Mouse (Mus musculus) left cerebral cortex, adult 8-10 months (tissue): ENCODE results near the gene Hoxa3. TPM values are rescaled to one million over a fixed set of nuclear protein-coding genes. Genes with fewer than 3 reads are reported as not detected.

ENCODE experiments used
- DNase-seq, 2 experiments: peaks; one replicate each; pipeline ENCODE4 v3.0.0; 2022; ENCODE audit warnings: low spot score in 2 of 2
- total RNA-seq, 4 experiments: library from RNA; stranded (reverse); gene quantifications; 2 replicates each; pipeline ENCODE4 v1.2.4; 2022

Hoxa3 gene
- total RNA-seq, 4 experiments from 2014 or later = not detected

DNA sequence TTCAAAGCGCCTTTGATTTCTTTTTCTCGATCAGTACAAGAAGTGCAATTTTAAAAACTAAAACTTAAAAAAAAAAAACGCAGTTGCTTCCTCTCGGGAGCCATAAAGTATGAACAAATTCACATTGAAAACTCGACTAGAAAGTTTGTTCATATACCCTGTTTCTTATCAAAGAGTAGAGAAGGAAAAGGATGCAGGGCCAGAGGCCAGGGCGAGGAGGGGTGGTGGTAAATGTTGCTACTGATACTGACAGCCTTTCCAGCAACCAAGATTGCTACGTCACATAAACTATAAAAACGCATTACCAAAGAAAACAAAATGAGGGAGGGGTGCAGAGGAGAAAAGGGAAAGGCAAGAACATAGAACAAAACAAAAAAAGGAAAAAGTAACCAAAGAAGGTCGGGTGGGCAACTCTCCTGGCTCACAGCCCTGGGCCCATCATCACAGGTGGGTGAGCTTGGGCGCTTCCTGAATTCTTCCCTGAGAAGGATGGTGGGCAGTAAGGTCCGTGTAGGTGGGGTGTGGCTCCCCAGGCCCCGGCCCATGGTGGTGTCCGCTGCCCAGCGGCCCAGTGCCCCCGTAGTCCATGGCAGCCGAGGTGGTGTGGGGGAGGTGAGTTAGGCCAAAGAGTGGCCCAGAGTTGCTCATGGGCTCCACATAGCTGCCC is 43.5 kb downstream of the Hoxa3 start:
- no peak for DNase-seq

DNA sequence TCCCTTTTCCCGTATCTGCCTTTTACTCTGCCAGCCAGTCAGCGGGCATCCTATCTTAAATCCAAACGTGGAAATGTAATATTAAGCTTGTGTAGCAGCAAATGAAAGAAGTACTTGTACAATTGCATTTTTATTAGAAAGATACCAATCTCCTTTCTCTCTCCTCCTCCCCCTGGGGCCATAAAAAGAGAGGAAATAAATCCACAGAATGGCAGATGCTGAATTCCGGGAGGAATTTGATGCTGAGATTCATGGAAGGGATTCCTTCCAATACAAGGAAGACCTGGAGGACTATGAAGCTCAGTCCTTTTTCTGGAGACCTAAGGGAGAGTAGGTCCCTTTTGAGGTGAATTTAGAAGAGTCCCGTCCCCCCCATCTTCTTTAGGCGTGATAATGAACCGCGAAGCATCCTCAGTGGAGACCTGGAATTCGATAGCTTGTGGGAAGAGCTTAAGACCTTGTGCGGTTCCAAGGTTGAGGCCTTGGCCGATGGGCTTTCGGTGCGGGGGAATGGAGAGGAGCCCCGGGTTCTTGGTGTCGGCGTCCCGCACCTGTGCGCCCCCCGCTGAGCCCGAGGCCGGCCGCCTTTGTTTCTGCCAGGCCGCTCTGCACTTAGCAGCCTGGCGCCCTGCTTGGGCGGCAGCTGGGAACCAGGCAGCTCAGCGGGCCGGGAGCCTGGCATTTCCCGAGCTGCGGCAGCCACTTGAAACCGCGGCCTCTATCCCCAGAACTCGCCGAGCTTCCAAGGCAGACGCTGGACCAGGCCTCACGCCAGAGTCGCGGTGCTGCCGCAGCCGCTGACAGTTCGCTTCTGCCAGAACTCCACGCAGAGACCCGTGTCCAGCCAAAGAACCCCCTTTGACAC is 44.7 kb downstream of the Hoxa3 start:
- DNase-seq = no peak

DNA sequence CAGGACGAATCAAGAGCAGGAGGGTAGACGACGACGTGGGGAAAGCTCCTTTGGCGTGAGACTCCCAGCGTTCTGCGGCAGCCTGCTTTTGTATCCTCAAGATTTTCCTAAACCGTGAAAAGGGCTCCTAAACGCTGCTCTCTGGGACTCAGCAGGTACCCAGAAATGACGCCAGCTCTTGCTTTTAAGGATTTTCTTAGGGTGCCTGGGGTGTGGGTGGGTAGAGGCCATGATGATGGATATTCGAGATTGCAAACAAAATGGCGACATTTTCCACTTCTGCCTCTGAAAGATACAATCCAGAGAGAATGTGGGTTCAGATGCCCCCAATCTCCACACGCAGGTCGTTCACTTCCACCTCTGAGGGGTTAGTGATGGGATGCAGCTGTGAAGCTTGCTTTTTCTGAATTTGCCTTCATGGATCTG is 45.4 kb downstream of the Hoxa3 start:
- no peak for DNase-seq

DNA sequence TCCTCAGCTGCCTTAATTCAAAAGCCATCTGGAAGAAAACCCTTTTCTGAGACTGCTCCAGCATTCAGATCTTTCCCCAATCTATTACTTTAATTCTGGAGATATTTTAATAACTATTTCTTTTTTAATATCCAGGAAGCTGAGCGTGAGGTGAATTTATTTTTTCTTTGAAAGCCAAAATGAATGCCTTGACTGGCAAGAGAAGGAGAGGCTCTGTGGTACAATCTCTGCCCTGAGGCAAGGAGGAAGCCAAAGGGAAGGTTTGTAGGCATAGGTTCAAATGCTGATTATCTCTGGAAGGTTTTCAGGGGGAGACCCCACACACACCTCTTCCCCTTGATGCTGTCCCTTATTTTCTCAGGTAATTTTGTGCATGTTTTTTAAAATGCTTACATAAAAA is 46.0 kb downstream of the Hoxa3 start:
- no peak for DNase-seq

DNA sequence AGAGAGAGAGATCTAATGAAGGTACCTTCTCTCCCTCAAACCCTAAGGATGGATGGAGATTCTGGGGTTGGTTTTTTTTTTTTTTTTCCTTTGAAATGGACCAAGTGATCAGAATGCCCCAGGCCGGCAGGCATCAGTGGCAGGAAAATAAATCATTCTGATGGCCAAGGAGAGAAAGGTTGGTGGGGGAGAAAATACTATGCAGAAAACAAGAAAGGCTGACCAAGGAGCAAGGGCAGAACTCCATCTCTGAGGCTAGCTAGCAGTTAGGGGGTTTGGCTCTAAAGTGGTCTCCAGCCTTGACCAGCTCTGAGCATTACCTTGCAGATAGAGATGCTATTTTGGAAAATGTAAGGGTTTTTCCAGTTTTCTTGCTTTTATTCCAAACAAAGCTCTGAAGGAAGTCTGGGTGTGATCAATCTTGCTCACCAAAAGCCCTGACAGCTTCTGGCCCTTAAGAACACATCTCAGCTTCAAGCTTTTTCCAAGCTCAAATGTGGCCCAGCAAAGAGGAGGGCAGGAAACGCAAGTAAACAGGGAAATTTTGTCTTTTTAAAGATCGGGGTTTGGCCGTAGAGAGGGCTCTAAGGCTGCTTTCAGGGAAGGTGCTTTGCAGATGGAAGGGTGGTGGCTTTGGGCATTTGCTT is 46.6 kb downstream of the Hoxa3 start:
- no peak for DNase-seq

DNA sequence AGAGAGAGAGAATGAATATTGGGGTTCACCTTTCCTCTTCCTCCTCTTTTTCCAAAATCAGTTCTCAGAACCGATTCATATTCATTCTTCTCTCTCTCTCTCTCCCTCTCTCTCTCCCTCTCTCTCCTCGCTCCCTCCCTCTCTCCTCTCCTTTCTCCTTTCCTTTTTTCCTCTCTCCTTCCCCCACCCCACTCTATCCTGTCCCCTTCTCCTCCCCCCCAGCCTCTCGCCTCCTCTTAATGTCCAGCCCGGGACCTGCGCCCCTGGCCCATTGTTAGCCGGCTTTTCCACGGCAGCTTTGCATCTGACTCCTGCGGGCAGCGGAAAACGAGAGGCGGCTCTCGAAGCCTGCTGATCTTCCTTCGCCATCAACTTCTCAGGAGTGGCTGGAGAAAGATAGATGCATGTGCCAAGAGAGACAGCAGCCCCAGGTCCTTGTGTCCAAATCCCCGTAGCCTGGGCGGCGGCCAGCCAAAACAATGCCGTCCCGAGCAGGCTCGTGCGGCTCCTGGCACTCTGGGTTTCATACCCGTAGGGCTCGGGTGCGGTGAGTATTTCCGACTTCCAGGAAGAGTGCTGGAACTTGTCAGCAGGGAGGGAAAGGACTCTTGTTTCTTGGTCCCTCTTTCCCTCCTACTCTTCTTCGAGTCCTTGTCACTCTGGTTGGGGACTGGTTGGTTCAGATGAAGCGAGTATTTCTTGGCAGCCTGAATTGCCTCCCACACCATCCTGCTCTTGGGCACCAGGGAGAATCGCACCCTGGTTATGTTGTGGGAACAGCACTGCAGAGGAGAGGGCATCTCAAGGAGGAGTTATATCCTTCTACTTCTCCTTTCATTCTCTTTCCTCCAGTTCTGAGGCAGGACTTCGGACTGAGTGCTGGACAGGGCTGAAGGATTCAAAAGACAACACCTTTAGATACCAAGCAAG is 47.4 kb downstream of the Hoxa3 start:
- DNase-seq = no peak

DNA sequence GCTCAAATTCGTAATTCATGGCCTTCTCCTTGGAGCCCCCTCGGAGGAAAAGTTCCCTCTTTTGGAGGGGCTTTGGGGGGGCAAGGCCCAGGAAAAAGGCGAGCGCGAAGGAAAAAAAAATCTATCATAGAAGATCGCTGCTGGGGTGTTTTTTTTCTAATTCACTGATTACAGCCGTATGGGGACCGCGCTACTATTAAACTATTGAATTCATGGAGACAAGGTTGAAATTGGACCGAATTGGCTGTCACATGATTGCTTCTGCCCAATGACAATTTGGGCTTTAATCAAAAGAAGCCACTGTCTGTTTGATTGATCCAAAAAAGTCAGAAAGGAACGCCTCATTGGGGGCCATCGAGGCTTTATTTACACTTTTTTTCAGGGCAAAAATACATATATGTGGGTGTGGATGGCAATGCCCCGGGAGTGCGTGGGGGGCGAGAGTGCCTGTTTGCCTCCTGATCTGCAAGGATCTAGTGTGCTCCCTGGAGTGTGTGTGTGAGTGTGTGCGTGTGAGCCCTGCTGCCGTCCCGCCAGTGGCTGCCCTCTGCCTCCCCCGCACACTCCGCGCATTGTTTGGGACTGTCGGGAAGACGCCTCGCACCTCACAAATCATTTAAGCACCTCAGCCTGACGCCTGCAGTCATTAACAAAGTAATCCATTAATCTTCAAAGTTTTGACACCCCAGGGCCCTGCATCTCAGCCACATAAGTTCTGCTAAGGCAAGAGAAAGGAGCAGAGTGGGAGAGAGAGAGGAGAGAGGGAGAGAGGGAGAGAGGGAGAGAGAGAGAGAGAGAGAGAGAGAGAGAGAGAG is 48.3 kb downstream of the Hoxa3 start, which contains the start of gene Hoxa2:
Hoxa2 (minus strand) TSS at position 206 of the 815 bp plus-strand sequence.
- DNase-seq = no peak

DNA sequence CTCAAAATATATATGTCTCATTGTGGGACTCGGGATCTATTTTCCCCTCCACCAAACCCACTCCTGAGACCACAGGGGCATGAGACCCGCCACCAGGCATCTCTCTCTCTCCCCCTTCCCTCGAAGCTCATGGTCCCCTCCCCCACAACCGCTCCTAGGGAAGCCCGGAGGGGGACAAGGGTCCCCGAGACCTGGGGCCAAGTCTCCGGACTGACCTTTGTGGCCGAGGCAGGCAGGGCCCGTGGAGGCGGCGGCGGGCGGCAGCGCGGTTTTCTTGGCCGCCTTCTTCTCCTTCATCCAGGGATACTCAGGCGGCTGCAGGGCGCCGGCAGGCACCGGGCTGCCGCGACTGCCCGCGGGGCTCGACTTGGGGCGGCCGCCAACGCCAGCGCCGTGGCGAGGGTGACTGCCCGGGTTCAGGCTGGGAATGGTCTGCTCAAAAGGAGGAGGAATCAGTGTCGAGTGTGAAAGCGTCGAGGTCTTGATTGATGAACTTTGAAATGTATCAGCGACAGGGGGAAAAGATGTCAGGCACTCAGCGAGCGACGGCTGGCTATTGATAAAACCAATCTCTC is 49.0 kb downstream of the Hoxa3 start:
- no peak for DNase-seq

DNA sequence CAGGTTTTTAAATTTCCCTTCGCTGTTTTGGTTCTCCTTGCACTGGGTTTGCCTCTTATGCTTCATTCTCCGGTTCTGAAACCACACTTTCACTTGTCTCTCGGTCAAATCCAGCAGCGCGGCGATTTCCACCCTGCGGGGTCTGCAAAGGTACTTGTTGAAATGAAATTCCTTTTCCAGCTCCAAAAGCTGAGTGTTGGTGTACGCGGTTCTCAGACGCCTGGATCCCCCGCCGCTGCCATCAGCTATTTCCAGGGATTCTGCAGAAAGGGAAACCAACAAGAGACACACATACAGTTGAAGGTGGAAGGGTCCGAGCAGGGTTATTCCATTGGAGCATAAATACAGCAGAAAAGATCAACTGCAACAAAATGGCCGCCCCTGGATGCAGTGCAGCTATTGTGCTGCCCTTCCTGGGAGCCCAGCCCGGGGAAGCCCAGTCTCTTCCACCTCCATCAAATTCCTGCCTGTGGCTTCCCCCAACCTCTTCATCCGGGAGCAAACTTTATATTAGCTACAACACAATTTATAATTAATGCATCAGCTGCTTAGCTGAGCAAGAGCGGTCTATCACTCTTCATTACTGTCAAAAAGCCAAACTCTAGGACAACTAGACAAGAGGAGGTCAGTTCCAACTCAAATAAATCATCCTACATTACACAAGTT is 49.6 kb downstream of the Hoxa3 start:
- no peak for DNase-seq

DNA sequence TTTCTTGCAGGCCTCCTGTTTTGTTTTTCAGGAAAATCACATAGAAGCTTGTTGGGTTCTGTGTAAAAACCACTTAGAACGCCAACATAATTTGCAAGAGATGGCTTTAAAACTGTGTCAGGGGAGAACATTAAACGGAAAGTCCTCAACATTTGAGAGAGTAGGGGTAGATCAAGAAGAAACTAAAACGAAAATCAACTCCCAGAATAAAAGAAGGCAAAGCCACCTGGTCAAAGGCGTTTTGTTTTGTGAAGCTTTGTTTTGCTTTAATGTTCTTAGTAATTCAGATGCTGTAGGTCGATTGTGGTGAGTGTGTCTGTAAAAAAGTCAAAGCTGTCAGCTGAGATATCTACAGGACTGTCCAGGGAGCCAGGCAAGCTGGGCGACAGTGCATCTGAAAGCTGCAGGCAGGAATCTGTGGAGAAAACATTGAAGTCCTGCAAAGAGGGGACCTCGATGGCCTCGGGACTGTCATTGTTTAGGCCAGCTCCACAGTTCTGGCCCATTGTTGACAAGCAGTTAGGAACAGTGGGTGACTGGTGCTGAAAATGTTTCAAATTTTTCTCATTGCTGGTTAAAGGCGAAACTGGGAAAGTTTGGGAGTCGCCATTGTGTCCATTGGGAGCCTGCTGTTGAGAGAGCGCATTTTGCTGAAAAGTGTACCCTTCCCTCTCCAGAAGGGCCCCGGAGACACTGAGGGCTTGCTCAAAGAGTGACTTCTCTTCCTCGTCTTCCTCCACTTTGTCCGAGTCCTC is 50.3 kb downstream of the Hoxa3 start:
- DNase-seq = no peak

DNA sequence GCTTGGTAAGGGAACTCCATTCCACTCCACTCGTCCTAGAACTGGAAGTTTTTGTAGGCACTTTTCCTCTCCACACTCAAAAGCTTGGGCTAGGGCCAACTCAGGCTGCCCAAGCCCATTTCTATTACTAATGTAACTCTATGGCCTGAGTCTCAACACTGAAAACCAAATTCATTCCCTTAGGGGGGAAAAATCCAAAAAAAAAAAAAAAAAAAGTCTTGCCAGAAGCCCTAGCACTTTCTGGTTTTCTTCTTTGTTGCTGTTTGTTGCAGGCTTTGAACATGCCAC is 51.1 kb downstream of the Hoxa3 start:
- no peak for DNase-seq

DNA sequence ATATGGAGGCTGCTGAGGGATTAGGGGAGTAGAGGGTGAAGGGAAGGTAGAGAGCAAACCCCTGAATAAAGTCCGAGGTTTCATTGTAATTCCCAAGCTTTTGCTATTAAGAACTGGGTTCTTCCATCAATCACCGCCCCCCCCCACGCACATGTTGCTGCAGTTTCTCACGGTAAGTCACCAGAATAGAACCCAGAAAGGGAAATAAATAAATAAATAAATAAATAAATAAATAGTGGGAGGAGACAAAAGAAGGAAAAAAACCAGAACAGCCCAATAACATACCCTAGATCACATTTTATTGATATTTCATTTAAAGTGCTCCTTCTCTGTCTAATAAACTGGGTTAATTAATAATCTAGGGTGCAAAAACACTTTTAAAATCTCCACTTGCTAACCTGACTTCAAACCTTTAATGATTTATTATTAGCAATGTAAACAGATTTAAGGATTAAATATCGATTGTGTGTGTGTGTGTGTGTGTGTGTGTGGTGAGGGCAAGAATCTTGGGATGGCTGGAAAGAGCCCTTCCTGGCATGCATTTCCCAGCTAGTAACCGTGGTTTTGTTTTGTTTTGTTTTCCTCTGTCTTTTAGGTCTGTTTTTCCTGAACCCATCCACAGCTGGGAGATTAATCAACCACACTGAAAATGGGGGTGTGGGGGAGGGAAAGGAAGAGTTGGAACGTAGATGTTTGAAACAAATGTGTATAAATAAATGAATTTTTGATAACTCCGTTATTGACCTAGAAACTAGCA is 51.6 kb downstream of the Hoxa3 start:
- no peak for DNase-seq

DNA sequence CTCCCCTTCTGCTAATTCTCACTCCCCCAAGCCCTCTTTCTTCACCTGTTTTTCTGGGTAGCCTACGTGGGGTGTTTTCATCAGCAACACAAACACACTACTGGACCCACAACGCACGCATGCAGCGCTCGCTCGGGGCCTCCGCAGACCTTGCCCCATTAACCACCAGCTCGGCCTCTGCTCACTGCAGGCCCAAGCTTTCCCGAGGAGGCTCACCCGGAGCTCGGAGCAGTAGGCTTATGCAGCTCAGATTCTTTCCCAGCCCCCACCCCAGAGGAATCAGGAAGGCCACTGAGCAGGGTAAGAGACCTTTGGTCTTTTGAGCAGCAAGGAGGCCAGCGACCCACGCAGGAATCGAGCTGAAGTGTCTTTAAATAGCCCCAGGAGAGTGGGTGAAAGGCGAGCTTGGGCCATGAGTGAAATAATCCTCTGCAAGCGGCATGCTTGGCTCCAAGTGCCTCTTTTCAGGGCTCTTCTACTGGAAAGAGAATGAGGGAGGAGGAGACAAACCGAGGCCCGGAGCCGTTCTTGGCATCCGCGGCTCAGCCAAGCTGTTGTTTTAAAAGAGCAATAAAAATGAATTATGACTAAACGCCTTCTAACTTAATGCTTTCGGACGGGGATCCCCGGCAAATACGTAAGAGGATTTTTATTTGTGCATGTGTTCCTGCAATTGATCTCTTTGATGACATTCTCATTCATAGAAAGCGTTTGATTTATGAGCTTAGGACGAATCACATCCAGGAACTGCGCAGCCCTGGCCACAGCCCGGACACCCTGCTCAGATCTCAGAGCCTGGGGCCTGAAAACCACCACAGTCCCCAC is 52.4 kb downstream of the Hoxa3 start:
- DNase-seq = no peak

DNA sequence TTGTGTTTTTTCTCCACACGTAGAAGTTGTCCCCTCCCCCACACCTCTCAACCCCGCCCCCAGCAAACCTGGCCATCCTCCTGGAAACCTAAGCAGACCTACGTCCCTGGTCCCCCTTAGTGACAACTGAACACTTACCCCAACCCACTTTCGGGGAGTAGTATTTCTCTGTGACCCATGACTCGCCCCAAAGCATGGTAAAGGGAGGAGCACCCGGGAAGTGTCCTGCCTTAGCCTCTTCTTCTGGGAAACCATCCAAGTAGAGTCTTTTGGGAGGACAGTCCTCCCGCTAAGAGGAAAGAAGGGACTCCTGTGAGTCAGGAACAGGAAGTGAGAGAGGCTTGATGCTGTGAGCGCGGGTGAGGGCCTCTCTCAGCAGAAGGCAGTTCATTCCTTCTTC is 53.2 kb downstream of the Hoxa3 start:
- no peak for DNase-seq

DNA sequence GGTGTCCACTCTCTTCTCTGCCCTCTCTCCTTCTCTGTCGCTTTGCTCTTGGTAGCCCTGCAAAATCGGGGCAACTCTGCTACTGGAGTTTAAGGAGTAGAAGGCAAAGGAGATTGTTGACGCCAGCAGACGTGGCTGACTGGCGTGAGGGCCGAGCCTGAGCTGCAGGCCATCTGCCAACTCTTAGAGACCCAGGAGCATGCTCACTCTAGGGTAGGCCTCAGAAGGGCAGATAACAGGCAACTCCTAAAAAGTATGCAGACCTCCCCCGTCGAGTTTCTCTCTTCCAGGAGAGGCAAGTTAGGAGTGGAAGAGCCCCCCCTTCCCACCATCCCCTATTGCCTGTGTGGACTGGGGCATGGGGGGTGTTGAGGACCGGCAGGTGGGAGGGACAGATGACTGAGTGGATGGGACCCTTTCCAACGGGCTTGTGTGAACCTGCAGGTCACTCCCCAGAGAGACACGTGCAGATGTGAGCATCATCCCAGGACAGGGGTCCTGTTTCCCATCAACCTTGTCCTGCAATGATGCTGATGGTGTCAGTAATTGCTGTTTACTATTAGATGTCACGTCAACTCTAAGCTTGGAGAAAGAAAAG is 53.9 kb downstream of the Hoxa3 start:
- DNase-seq = no peak

DNA sequence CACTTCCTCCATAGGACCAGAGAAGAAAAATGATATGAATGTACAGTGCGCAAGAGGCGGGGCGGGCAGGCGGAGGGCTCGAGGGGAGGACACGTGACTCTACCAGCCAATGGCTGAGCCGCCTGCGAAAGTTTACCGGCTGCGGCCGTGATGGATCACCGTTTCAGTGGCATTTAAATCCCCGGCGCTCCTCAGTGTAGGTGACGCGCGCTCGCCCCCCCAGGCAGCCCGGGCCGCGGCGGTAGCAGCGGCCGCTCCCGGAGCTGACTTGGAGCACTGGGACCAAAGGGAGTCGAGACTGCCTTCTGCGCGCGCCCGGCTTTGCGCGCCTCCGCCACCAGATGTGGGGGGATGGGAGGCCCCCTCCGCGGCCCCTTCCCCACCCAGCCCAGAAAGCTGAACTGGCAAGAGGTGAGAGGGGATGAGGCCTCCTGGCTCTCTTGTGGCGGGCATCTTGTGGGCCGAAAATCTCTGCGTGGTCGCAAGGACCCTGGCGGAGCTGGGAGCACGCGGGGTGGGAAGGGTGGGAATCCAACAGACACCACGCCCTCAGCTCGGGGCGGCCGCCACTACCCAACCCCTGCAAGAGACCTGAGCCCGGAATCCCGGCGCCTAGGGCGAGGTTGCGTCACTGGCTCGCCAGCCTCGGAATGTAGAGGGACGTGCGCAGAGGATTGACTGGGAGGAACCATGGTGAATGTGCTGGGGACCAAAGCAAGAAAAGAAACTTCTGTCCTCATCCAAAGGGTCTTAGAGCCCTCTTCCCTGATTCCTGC is 54.7 kb downstream of the Hoxa3 start, which contains the start of gene Hoxa1:
Hoxa1 (minus strand) TSS at position 42 of the 776 bp plus-strand sequence.
- no peak for DNase-seq
